Mouse (Mus musculus): ENCODE measurements around the gene Cap2. TPM values are rescaled to one million over a fixed set of nuclear protein-coding genes. Genes with fewer than 3 reads are reported as not detected.

Gene Cap2
- polyA plus RNA-seq, 1 experiment from 2014 or later: 3.5 TPM

- H3K4me1 ChIP-seq (replicated peaks; ENCODE audit: control insufficient read depth, insufficient read depth, low read length): no peaks in the 10 kb centered on the region
- H3K4me2 ChIP-seq: no peak overlapping the region
- DNase-seq (ENCODE audit: low spot score) (no peak), ATAC-seq (replicated peaks; ENCODE audit: low FRiP score) (no peak)
- no peak overlapping the region for H3K4me3 ChIP-seq (ENCODE audit: low read depth, low read length)
- H3K27ac ChIP-seq (ENCODE audit: low read depth, low read length): no peak overlapping the region
- no peaks in the 10 kb centered on the region for H3K9me3 ChIP-seq (ENCODE audit: control insufficient read depth, low read length)
- WGBS: 86% methylated on average over 7 of the region's 7 CpGs
- no peak overlapping the region for H3K9ac ChIP-seq (ENCODE audit: low read depth, low read length)
- no peaks in the 10 kb centered on the region for H3K27me3 ChIP-seq (replicated peaks; ENCODE audit: control insufficient read depth, insufficient read depth, low read length)
- no peaks in the 10 kb centered on the region for H3K36me3 ChIP-seq (ENCODE audit: control insufficient read depth, insufficient read depth, low read length)
Observed at GRCm38 (mm10) chr13:46542782-46543181, 41.1 kb downstream of the Cap2 start.

- Histone ChIP-seq H3K4me1 (replicated peaks; ENCODE audit: control insufficient read depth, insufficient read depth, low read length) (no peaks in the 10 kb centered on the region), H3K36me3 (ENCODE audit: control insufficient read depth, insufficient read depth, low read length) (no peaks in the 10 kb centered on the region), H3K9ac (ENCODE audit: low read depth, low read length) (no peak overlapping the region), H3K9me3 (ENCODE audit: control insufficient read depth, low read length) (no peaks in the 10 kb centered on the region), H3K4me3 (ENCODE audit: low read depth, low read length) (no peak overlapping the region), H3K4me2 (no peak overlapping the region), H3K27me3 (replicated peaks; ENCODE audit: control insufficient read depth, insufficient read depth, low read length) (no peaks in the 10 kb centered on the region), H3K27ac (ENCODE audit: low read depth, low read length) (no peak overlapping the region)
- 84% methylated on average over 6 of the region's 6 CpGs for WGBS
- ATAC-seq (replicated peaks; ENCODE audit: low FRiP score): no peak
- no peak for DNase-seq (ENCODE audit: low spot score)
Observed at GRCm38 (mm10) chr13:46544608-46545007, 43.0 kb downstream of the Cap2 start.

- Histone ChIP-seq H3K4me2 (no peak overlapping the region), H3K36me3 (ENCODE audit: control insufficient read depth, insufficient read depth, low read length) (no peaks in the 10 kb centered on the region), H3K9ac (ENCODE audit: low read depth, low read length) (no peak overlapping the region), H3K27me3 (replicated peaks; ENCODE audit: control insufficient read depth, insufficient read depth, low read length) (no peaks in the 10 kb centered on the region), H3K27ac (ENCODE audit: low read depth, low read length) (no peak overlapping the region), H3K9me3 (ENCODE audit: control insufficient read depth, low read length) (no peaks in the 10 kb centered on the region), H3K4me3 (ENCODE audit: low read depth, low read length) (no peak overlapping the region), H3K4me1 (replicated peaks; ENCODE audit: control insufficient read depth, insufficient read depth, low read length) (no peaks in the 10 kb centered on the region)
- DNase-seq (ENCODE audit: low spot score) (no peak), ATAC-seq (replicated peaks; ENCODE audit: low FRiP score) (no peak)
- 67% methylated on average over 9 of the region's 9 CpGs for whole genome bisulfite sequencing
Observed at GRCm38 (mm10) chr13:46545081-46545480, 43.4 kb downstream of the Cap2 start.

- ATAC-seq (replicated peaks; ENCODE audit: low FRiP score) (no peak), DNase-seq (ENCODE audit: low spot score) (no peak)
- H3K27me3 ChIP-seq (replicated peaks; ENCODE audit: control insufficient read depth, insufficient read depth, low read length): no peaks in the 10 kb centered on the region
- H3K9ac ChIP-seq (ENCODE audit: low read depth, low read length): no peak overlapping the region
- no peaks in the 10 kb centered on the region for H3K36me3 ChIP-seq (ENCODE audit: control insufficient read depth, insufficient read depth, low read length)
- WGBS: 86% methylated on average over 4 of the region's 4 CpGs
- H3K27ac ChIP-seq (ENCODE audit: low read depth, low read length): no peak overlapping the region
- no peaks in the 10 kb centered on the region for H3K4me1 ChIP-seq (replicated peaks; ENCODE audit: control insufficient read depth, insufficient read depth, low read length)
- no peaks in the 10 kb centered on the region for H3K9me3 ChIP-seq (ENCODE audit: control insufficient read depth, low read length)
- no peak overlapping the region for H3K4me2 ChIP-seq
- H3K4me3 ChIP-seq (ENCODE audit: low read depth, low read length): no peak overlapping the region
Observed at GRCm38 (mm10) chr13:46546846-46547245, 45.2 kb downstream of the Cap2 start.

- Histone ChIP-seq H3K36me3 (ENCODE audit: control insufficient read depth, insufficient read depth, low read length) (no peaks in the 10 kb centered on the region), H3K9ac (ENCODE audit: low read depth, low read length) (no peak overlapping the region), H3K9me3 (ENCODE audit: control insufficient read depth, low read length) (no peaks in the 10 kb centered on the region), H3K27me3 (replicated peaks; ENCODE audit: control insufficient read depth, insufficient read depth, low read length) (no peaks in the 10 kb centered on the region), H3K4me2 (no peak overlapping the region), H3K27ac (ENCODE audit: low read depth, low read length) (no peak overlapping the region), H3K4me3 (ENCODE audit: low read depth, low read length) (no peak overlapping the region), H3K4me1 (replicated peaks; ENCODE audit: control insufficient read depth, insufficient read depth, low read length) (no peaks in the 10 kb centered on the region)
- no peak for ATAC-seq (replicated peaks; ENCODE audit: low FRiP score)
- DNase-seq (ENCODE audit: low spot score): no peak
- 53% methylated on average over 1 of the region's 1 CpGs for WGBS
Observed at GRCm38 (mm10) chr13:46547253-46547652, 45.6 kb downstream of the Cap2 start.

- ATAC-seq (replicated peaks; ENCODE audit: low FRiP score) (no peak), DNase-seq (ENCODE audit: low spot score) (no peak)
- no peak overlapping the region for H3K9ac ChIP-seq (ENCODE audit: low read depth, low read length)
- no peak overlapping the region for H3K4me3 ChIP-seq (ENCODE audit: low read depth, low read length)
- no peak overlapping the region for H3K4me2 ChIP-seq
- H3K27me3 ChIP-seq (replicated peaks; ENCODE audit: control insufficient read depth, insufficient read depth, low read length): no peaks in the 10 kb centered on the region
- no peaks in the 10 kb centered on the region for H3K9me3 ChIP-seq (ENCODE audit: control insufficient read depth, low read length)
- H3K27ac ChIP-seq (ENCODE audit: low read depth, low read length): no peak overlapping the region
- WGBS: 83% methylated on average over 8 of the region's 8 CpGs
- no peaks in the 10 kb centered on the region for H3K36me3 ChIP-seq (ENCODE audit: control insufficient read depth, insufficient read depth, low read length)
- no peaks in the 10 kb centered on the region for H3K4me1 ChIP-seq (replicated peaks; ENCODE audit: control insufficient read depth, insufficient read depth, low read length)
Observed at GRCm38 (mm10) chr13:46548132-46548531, 46.5 kb downstream of the Cap2 start.

- no peak overlapping the region for H3K4me3 ChIP-seq (ENCODE audit: low read depth, low read length)
- no peaks in the 10 kb centered on the region for H3K4me1 ChIP-seq (replicated peaks; ENCODE audit: control insufficient read depth, insufficient read depth, low read length)
- DNase-seq (ENCODE audit: low spot score): no peak
- H3K36me3 ChIP-seq (ENCODE audit: control insufficient read depth, insufficient read depth, low read length): no peaks in the 10 kb centered on the region
- ATAC-seq (replicated peaks; ENCODE audit: low FRiP score): no peak
- no peak overlapping the region for H3K9ac ChIP-seq (ENCODE audit: low read depth, low read length)
- H3K9me3 ChIP-seq (ENCODE audit: control insufficient read depth, low read length): no peaks in the 10 kb centered on the region
- H3K27me3 ChIP-seq (replicated peaks; ENCODE audit: control insufficient read depth, insufficient read depth, low read length): no peaks in the 10 kb centered on the region
- WGBS: 81% methylated on average over 5 of the region's 5 CpGs
- H3K4me2 ChIP-seq: no peak overlapping the region
- H3K27ac ChIP-seq (ENCODE audit: low read depth, low read length): no peak overlapping the region
Observed at GRCm38 (mm10) chr13:46548600-46549179, 47.0 kb downstream of the Cap2 start.

GRCm38 (mm10) chr13:46550627-46551026, 49.0 kb downstream of the Cap2 start:
- DNase-seq (ENCODE audit: low spot score) (no peak), ATAC-seq (replicated peaks; ENCODE audit: low FRiP score) (no peak)
- Histone ChIP-seq H3K4me2 (no peak overlapping the region), H3K27me3 (replicated peaks; ENCODE audit: control insufficient read depth, insufficient read depth, low read length) (no peaks in the 10 kb centered on the region), H3K9me3 (ENCODE audit: control insufficient read depth, low read length) (no peaks in the 10 kb centered on the region), H3K9ac (ENCODE audit: low read depth, low read length) (no peak overlapping the region), H3K36me3 (ENCODE audit: control insufficient read depth, insufficient read depth, low read length) (no peaks in the 10 kb centered on the region), H3K27ac (ENCODE audit: low read depth, low read length) (no peak overlapping the region), H3K4me1 (replicated peaks; ENCODE audit: control insufficient read depth, insufficient read depth, low read length) (no peaks in the 10 kb centered on the region), H3K4me3 (ENCODE audit: low read depth, low read length) (no peak overlapping the region)
- WGBS: 86% methylated on average over 10 of the region's 10 CpGs

GRCm38 (mm10) chr13:46554736-46555135, 53.1 kb downstream of the Cap2 start:
- no peak for ATAC-seq (replicated peaks; ENCODE audit: low FRiP score)
- 89% methylated on average over 9 of the region's 9 CpGs for WGBS
- H3K36me3 ChIP-seq (ENCODE audit: control insufficient read depth, insufficient read depth, low read length): no peaks in the 10 kb centered on the region

More at GRCm38 (mm10) chr13:46554736-46555135, 53.1 kb downstream of the Cap2 start:
- Histone ChIP-seq H3K4me3 (ENCODE audit: low read depth, low read length) (no peak overlapping the region), H3K9ac (ENCODE audit: low read depth, low read length) (no peak overlapping the region), H3K9me3 (ENCODE audit: control insufficient read depth, low read length) (no peaks in the 10 kb centered on the region), H3K27me3 (replicated peaks; ENCODE audit: control insufficient read depth, insufficient read depth, low read length) (no peaks in the 10 kb centered on the region), H3K27ac (ENCODE audit: low read depth, low read length) (no peak overlapping the region), H3K4me2 (no peak overlapping the region), H3K4me1 (replicated peaks; ENCODE audit: control insufficient read depth, insufficient read depth, low read length) (no peaks in the 10 kb centered on the region)
- DNase-seq (ENCODE audit: low spot score): no peak
